Mouse (Mus musculus): ENCODE data around the gene Cox5a. TPM values are rescaled to one million over a fixed set of nuclear protein-coding genes. Genes with fewer than 3 reads are reported as not detected.

The Cox5a gene
- total RNA-seq (2014; rRNA removed; ENCODE audit: low replicate concordance) (1,146 and 1,154 TPM in 2 replicates), polyA plus RNA-seq (2015; fragmentation: Nextera tagmentation; extraction: Ambion mirVana) (4,139 and 4,337 TPM in 2 replicates)

DNA sequence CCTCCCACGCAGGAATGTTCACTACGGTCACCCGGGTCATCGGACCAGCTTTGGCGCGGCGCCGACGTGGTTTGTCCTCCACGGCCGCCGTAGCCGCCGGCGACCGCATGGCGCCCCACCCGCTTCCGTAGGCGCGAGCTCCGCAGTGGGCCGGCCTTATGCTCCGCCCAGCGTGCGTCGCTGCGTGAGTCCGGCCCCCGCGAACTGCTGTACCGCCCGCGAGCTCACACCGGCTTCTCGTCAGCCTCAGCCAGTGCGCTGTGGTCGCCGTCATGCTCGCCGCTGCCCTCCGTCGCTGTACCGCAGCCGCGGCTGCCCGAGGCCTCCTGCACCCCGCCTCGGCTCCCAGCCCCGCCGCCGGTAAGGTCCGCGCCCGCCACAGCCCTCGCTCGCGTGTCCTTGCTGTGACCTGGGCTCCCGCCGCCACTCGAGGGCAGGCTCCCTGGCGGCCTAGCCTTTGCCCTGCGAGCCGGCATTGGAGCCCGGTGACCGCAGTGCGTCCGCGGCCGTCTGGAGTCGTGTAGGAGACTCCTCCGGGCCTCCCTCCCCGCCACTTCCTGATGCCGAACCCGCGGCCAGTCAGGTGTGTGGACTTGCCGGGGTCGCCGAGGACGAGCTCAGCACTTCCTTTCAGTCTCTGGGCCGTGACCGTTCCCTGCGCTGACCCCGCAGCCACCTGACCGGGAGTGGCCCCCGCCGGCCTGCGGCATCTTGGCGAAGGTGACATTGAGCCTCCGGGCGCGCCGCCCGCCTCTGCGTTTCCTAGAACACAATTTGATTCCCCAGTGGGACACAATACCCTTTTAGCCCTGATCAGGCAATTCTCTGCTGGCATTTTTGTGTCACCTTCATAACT lies at the start of gene Cox5a:
TSS of gene Cox5a (plus strand) at position 219 of the 856 bp plus-strand sequence.
- WGBS: under 1% methylated on average over 94 of the region's 95 CpGs
- peak within 1 kb of the TSS; percentile 100 for H3K27ac ChIP-seq (ENCODE audit: low read depth)
- H3K4me3 ChIP-seq (ENCODE audit: low read depth, low read length): peak within 1 kb of the TSS; percentile 100
- DNase-seq (ENCODE audit: low spot score) (peak; percentile 93), ATAC-seq (ENCODE audit: insufficient read depth, low read depth) (peak; percentile 97)
- TF ChIP-seq CTCF (IDR thresholded peaks at IDR 0.05; ENCODE audit: low read depth) (peak; percentile 5; the same call in 1 of the 2 replicates), EP300 (IDR thresholded peaks at IDR 0.05; ENCODE audit: low read depth) (peak; percentile 92)
- no peaks in the 10 kb centered on the region for H3K36me3 ChIP-seq (replicated peaks; ENCODE audit: control insufficient read depth, insufficient read depth, low read length)
- H3K9ac ChIP-seq (replicated peaks; ENCODE audit: low read depth, low read length): peak within 1 kb of the TSS; percentile 100
- no peaks in the 10 kb centered on the region for H3K27me3 ChIP-seq (ENCODE audit: control insufficient read depth, insufficient read depth, low read length)
- H3K9me3 ChIP-seq (replicated peaks; ENCODE audit: control insufficient read depth, low read length): no peaks in the 10 kb centered on the region
- H3K4me2 ChIP-seq (ENCODE audit: low read depth, low read length): peak within 1 kb of the TSS; percentile 60
- peaks cover 33% of the 10 kb centered on the region; the same call in 1 of the 2 replicates for H3K4me1 ChIP-seq (ENCODE audit: control insufficient read depth, insufficient read depth)

DNA sequence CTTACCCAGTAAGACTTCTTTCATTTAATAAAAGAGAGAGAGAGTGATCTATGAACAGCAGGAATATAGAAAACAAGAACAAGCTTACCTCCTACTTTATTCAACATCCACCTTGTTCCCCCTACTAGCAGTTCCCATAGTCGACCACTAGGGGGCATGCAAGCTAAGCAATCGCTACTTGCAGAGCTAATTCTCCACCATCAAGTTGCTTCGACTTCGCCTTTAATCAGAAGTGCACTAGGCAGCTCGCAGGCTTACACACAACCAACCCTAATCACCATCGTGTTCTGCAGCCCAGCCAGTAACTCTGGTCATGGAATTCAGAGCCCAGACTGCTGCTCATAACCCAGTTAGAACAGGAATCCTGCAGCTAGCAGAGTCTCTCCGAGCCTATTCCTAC lies 35.3 kb upstream of the Cox5a start:
- 11% methylated on average over 7 of the region's 7 CpGs for WGBS
- no peak overlapping the region for H3K9ac ChIP-seq (replicated peaks; ENCODE audit: low read depth, low read length)
- H3K36me3 ChIP-seq (replicated peaks; ENCODE audit: control insufficient read depth, insufficient read depth, low read length): no peaks in the 10 kb centered on the region
- TF ChIP-seq EP300 (IDR thresholded peaks at IDR 0.05; ENCODE audit: low read depth): no peak
- TF ChIP-seq CTCF (IDR thresholded peaks at IDR 0.05; ENCODE audit: low read depth): peak; percentile 99
- no peak overlapping the region for H3K4me2 ChIP-seq (ENCODE audit: low read depth, low read length)
- ATAC-seq (ENCODE audit: insufficient read depth, low read depth) (peak; percentile 90), DNase-seq (ENCODE audit: low spot score) (peak; percentile 92)
- H3K27me3 ChIP-seq (ENCODE audit: control insufficient read depth, insufficient read depth, low read length): no peaks in the 10 kb centered on the region
- no peak overlapping the region for H3K4me3 ChIP-seq (ENCODE audit: low read depth, low read length)
- no peaks in the 10 kb centered on the region for H3K9me3 ChIP-seq (replicated peaks; ENCODE audit: control insufficient read depth, low read length)
- H3K27ac ChIP-seq (ENCODE audit: low read depth): no peak overlapping the region
- no peaks in the 10 kb centered on the region for H3K4me1 ChIP-seq (ENCODE audit: control insufficient read depth, insufficient read depth)

DNA sequence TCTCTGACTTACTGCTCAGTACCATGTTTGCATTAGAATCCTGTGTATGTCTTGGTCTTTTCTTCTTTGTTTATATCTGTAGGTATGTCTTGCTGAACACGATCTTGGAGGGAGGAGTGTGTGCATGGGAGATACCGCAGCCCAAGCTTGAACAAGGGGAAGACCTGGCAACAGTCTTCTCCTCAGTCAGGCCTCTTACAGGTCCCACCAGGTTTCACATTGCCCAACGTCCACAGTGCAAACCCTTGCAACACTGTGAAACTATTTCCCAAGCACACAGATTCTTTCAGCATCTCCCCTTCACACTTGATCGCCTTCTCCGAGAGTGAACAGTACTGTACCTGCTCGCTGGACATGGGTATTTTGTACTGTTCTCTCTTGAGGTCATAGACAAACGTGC lies 33.3 kb upstream of the Cox5a start:
- WGBS: 70% methylated on average over 7 of the region's 7 CpGs
- Histone ChIP-seq H3K27me3 (ENCODE audit: control insufficient read depth, insufficient read depth, low read length) (no peaks in the 10 kb centered on the region), H3K27ac (ENCODE audit: low read depth) (no peak overlapping the region), H3K9ac (replicated peaks; ENCODE audit: low read depth, low read length) (no peak overlapping the region), H3K4me3 (ENCODE audit: low read depth, low read length) (no peak overlapping the region), H3K4me1 (ENCODE audit: control insufficient read depth, insufficient read depth) (no peaks in the 10 kb centered on the region), H3K9me3 (replicated peaks; ENCODE audit: control insufficient read depth, low read length) (no peaks in the 10 kb centered on the region), H3K4me2 (ENCODE audit: low read depth, low read length) (no peak overlapping the region), H3K36me3 (replicated peaks; ENCODE audit: control insufficient read depth, insufficient read depth, low read length) (no peaks in the 10 kb centered on the region)
- no peak for TF ChIP-seq CTCF (IDR thresholded peaks at IDR 0.05; ENCODE audit: low read depth)
- no peak for TF ChIP-seq EP300 (IDR thresholded peaks at IDR 0.05; ENCODE audit: low read depth)
- ATAC-seq (ENCODE audit: insufficient read depth, low read depth): no peak
- DNase-seq (ENCODE audit: low spot score): no peak

DNA sequence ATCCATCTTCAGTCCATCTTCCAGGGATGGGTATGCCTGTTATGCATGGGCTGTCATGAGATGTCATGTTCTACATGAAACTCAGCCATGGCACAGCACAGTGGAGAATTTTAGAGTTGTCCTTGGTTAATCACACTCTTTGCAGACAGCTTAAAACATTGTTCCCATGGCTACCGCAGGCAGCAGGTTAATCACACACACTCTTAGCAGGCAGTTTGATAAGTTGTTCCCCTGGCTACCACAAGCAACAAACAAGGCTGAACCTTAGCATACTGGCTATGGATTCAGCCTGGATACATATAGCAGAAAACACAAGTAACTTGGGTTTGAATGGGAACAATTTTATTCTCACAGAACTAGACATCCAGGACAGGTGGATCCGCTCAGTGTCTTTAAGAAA lies 27.5 kb upstream of the Cox5a start:
- H3K4me2 ChIP-seq (ENCODE audit: low read depth, low read length): no peak overlapping the region
- no peak overlapping the region for H3K4me3 ChIP-seq (ENCODE audit: low read depth, low read length)
- no peak overlapping the region for H3K27ac ChIP-seq (ENCODE audit: low read depth)
- no peak for TF ChIP-seq EP300 (IDR thresholded peaks at IDR 0.05; ENCODE audit: low read depth)
- TF ChIP-seq CTCF (IDR thresholded peaks at IDR 0.05; ENCODE audit: low read depth): no peak
- H3K9ac ChIP-seq (replicated peaks; ENCODE audit: low read depth, low read length): no peak overlapping the region
- H3K9me3 ChIP-seq (replicated peaks; ENCODE audit: control insufficient read depth, low read length): no peaks in the 10 kb centered on the region
- peak; percentile 88 for ATAC-seq (ENCODE audit: insufficient read depth, low read depth)
- WGBS: 58% methylated on average over 2 of the region's 2 CpGs
- no peaks in the 10 kb centered on the region for H3K36me3 ChIP-seq (replicated peaks; ENCODE audit: control insufficient read depth, insufficient read depth, low read length)
- H3K4me1 ChIP-seq (ENCODE audit: control insufficient read depth, insufficient read depth): no peaks in the 10 kb centered on the region
- DNase-seq (ENCODE audit: low spot score): peak; percentile 53
- H3K27me3 ChIP-seq (ENCODE audit: control insufficient read depth, insufficient read depth, low read length): no peaks in the 10 kb centered on the region

DNA sequence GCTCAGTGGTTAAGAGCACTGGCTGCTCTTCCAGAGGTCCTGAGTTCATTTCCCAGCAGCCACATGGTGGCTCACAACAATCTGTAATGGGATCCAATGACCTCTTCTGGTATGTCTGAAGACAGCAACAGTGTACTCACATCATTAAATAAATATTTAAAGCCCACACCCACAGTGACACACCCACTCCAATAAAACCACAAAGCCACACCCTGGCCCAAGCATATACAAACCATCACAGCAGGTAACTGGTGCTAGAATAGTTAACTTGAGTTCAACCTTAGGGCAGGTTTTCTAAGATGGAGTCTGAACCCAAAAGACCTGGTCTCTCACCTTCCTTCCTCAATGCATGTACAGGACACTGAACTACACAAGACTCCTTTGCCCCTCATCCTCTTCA lies 26.1 kb upstream of the Cox5a start:
- H3K4me2 ChIP-seq (ENCODE audit: low read depth, low read length): no peak overlapping the region
- H3K27me3 ChIP-seq (ENCODE audit: control insufficient read depth, insufficient read depth, low read length): no peaks in the 10 kb centered on the region
- no peaks in the 10 kb centered on the region for H3K9me3 ChIP-seq (replicated peaks; ENCODE audit: control insufficient read depth, low read length)
- ATAC-seq (ENCODE audit: insufficient read depth, low read depth): no peak
- no peaks in the 10 kb centered on the region for H3K4me1 ChIP-seq (ENCODE audit: control insufficient read depth, insufficient read depth)
- no peak for TF ChIP-seq CTCF (IDR thresholded peaks at IDR 0.05; ENCODE audit: low read depth)
- TF ChIP-seq EP300 (IDR thresholded peaks at IDR 0.05; ENCODE audit: low read depth): no peak
- H3K36me3 ChIP-seq (replicated peaks; ENCODE audit: control insufficient read depth, insufficient read depth, low read length): no peaks in the 10 kb centered on the region
- H3K9ac ChIP-seq (replicated peaks; ENCODE audit: low read depth, low read length): no peak overlapping the region
- H3K27ac ChIP-seq (ENCODE audit: low read depth): no peak overlapping the region
- no peak for DNase-seq (ENCODE audit: low spot score)
- no peak overlapping the region for H3K4me3 ChIP-seq (ENCODE audit: low read depth, low read length)
